In genomic region chr7:112680498-112681251, GRCm38 (mm10) we compare ENCODE assay signal across 9 mouse cellular contexts. TPM values are rescaled to one million over a fixed set of nuclear protein-coding genes. Genes with fewer than 3 reads are reported as not detected.
DNase-seq lines count a peak whose midpoint lies in the region; ATAC-seq and TF ChIP-seq lines count a peak whose summit lies in the region.
"Had no signal": no experiment of that assay in that cellular context is flagged by ENCODE, and none has a peak within 500 bp of the region (broad histone marks: within the 10 kb centered on the region; RNA-seq: fewer than 3 reads in every experiment).

No protein-coding gene starts in this region.

- under 1% methylated on average over 22 of the region's 22 CpGs for WGBS in forebrain, embryonic 16.5 days
- 2% methylated on average over 22 of the region's 22 CpGs for WGBS in hindbrain, embryonic 15.5 days
- WGBS in midbrain, embryonic 13.5 days: under 1% methylated on average over 22 of the region's 22 CpGs

- H3K9ac ChIP-seq in forebrain, embryonic 16.5 days (replicated peaks; ENCODE audit: low read depth, low read length): peak overlapping the region; percentile 59
- peak overlapping the region; percentile 64 for H3K9ac ChIP-seq in hindbrain, embryonic 15.5 days
- peak overlapping the region; percentile 85 for H3K9ac ChIP-seq in midbrain, embryonic 13.5 days (replicated peaks)

- H3K36me3 ChIP-seq in forebrain, embryonic 16.5 days (ENCODE audit: control insufficient read depth, insufficient read depth): no peaks in the 10 kb centered on the region
- H3K36me3 ChIP-seq in hindbrain, embryonic 15.5 days: no peaks in the 10 kb centered on the region
- no peaks in the 10 kb centered on the region for H3K36me3 ChIP-seq in midbrain, embryonic 13.5 days

- peak overlapping the region; percentile 91 for H3K4me3 ChIP-seq in forebrain, embryonic 16.5 days (replicated peaks; ENCODE audit: low read length)
- H3K4me3 ChIP-seq in hindbrain, embryonic 15.5 days: peak overlapping the region; percentile 70
- H3K4me3 ChIP-seq in midbrain, embryonic 13.5 days (replicated peaks): peak overlapping the region; percentile 85

- DNase-seq in Patski (ENCODE audit: low read depth, low spot score): peak; percentile 33
- peak; percentile 31 for DNase-seq in cerebellum, adult 11-12 months
- DNase-seq in left cerebral cortex, postnatal 4 days: peak; percentile 68
- DNase-seq in testis, postnatal 14 days (ENCODE audit: low spot score): peak; percentile 44
- DNase-seq in spleen, adult 18-20 months: no peak

- CTCF ChIA-PET in Patski (lab: Charles Lee): interaction anchor here (1.2 to 2.1 kb wide), 6 partner anchors 12 to 191 kb away, joined by 3 to 6 read pairs (median 4); no protein-coding TSS in a partner anchor

- no peak for ATAC-seq in Patski
- peak; percentile 32; the same call in 1 of the 2 replicates for ATAC-seq in forebrain, embryonic 16.5 days
- ATAC-seq in hindbrain, embryonic 15.5 days (ENCODE audit: low FRiP score, low read depth): peak; percentile 59; the same call in 1 of the 2 replicates
- no peak; the same call in 1 of the 2 replicates for ATAC-seq in midbrain, embryonic 13.5 days

- H3K27me3 ChIP-seq in Patski: no peaks in the 10 kb centered on the region
- no peaks in the 10 kb centered on the region for H3K27me3 ChIP-seq in forebrain, embryonic 16.5 days (replicated peaks; ENCODE audit: control insufficient read depth, insufficient read depth, low read length)
- no peaks in the 10 kb centered on the region for H3K27me3 ChIP-seq in hindbrain, embryonic 15.5 days
- peaks cover 13% of the 10 kb centered on the region; the same call in 1 of the 2 replicates for H3K27me3 ChIP-seq in midbrain, embryonic 13.5 days

- intact Hi-C loops in left cerebral cortex, postnatal 4 days (cut with DNase I): loop anchor here (10.0 kb wide), 2 partner anchors 184 to 276 kb away; no protein-coding TSS in a partner anchor

- in situ Hi-C loops in Patski (cut with MboI; ENCODE audit: low pct_unique_long_range_greater_than_20kb): loop anchor here (5.0 to 10.0 kb wide), 3 partner anchors 144 to 273 kb away; no protein-coding TSS in a partner anchor

- H3K4me2 ChIP-seq in forebrain, embryonic 16.5 days (ENCODE audit: low read length): peak overlapping the region; percentile 93
- peak overlapping the region; percentile 94 for H3K4me2 ChIP-seq in hindbrain, embryonic 15.5 days
- peak overlapping the region; percentile 81 for H3K4me2 ChIP-seq in midbrain, embryonic 13.5 days (replicated peaks)

- H3K27ac ChIP-seq in forebrain, embryonic 16.5 days (ENCODE audit: low read length): peak overlapping the region; percentile 13; the same call in 1 of the 2 replicates
- H3K27ac ChIP-seq in hindbrain, embryonic 15.5 days (replicated peaks): peak overlapping the region; percentile 87
- peak overlapping the region; percentile 70 for H3K27ac ChIP-seq in midbrain, embryonic 13.5 days

- H3K4me1 ChIP-seq in forebrain, embryonic 16.5 days (replicated peaks; ENCODE audit: control insufficient read depth, insufficient read depth, low read length): peaks cover 34% of the 10 kb centered on the region
- peaks cover 55% of the 10 kb centered on the region for H3K4me1 ChIP-seq in hindbrain, embryonic 15.5 days (replicated peaks)
- H3K4me1 ChIP-seq in midbrain, embryonic 13.5 days (replicated peaks): peaks cover 50% of the 10 kb centered on the region

- POLR2A ChIA-PET in Patski (lab: Charles Lee): interaction anchor here (0.6 to 2.7 kb wide), 6 partner anchors 16 to 187 kb away, joined by 3 to 9 read pairs (median 6); no protein-coding TSS in a partner anchor

- no peaks in the 10 kb centered on the region for H3K9me3 ChIP-seq in forebrain, embryonic 16.5 days (ENCODE audit: control insufficient read depth, low read length)
- H3K9me3 ChIP-seq in hindbrain, embryonic 15.5 days: no peaks in the 10 kb centered on the region
- H3K9me3 ChIP-seq in midbrain, embryonic 13.5 days: no peaks in the 10 kb centered on the region

- no peak for TF ChIP-seq CTCF in Patski (IDR thresholded peaks at IDR 0.05)

RNA-seq across cellular contexts. Expression of gene Tead1, which starts 1.6 kb away (rescaled TPM):
- polyA plus RNA-seq in Patski (2021): 56.4 TPM
- polyA plus RNA-seq in forebrain, embryonic 16.5 days (2015; fragmentation: Nextera tagmentation; extraction: Ambion mirVana): 10.3 and 17.6 TPM in 2 replicates
- polyA plus RNA-seq in hindbrain, embryonic 15.5 days (2015; fragmentation: Nextera tagmentation; extraction: Ambion mirVana): 15.3 and 15.7 TPM in 2 replicates
- 10 to 100 TPM; 19.8 to 23.1 TPM for total RNA-seq in left cerebral cortex, postnatal 4 days (2021)
- polyA plus RNA-seq in midbrain, embryonic 13.5 days (2015; fragmentation: Nextera tagmentation; extraction: Ambion mirVana): 16.9 and 18.9 TPM in 2 replicates
- total RNA-seq: common myeloid progenitor, adult 5-6 weeks had no signal

Comparison
In these comparisons a context has a peak if more than half of its experiments do, and no peak if none do; other contexts are left out.
1. ATAC-seq: peak in forebrain, embryonic 16.5 days (single experiment) and hindbrain, embryonic 15.5 days (single experiment); none in Patski (single experiment) and midbrain, embryonic 13.5 days (single experiment).
2. DNase-seq: peak in Patski (single experiment), cerebellum, adult 11-12 months (single experiment), left cerebral cortex, postnatal 4 days (single experiment) and testis, postnatal 14 days (single experiment); none in spleen, adult 18-20 months (0 of 2).
3. H3K27ac ChIP-seq: peak in every context shown above with its lines; median percentile 87 in hindbrain, embryonic 15.5 days; 70 in midbrain, embryonic 13.5 days; 13 in forebrain, embryonic 16.5 days.
4. Peak in every context shown above with its lines, with median percentiles within 50 percentile points of each other: H3K4me2 ChIP-seq, H3K4me3 ChIP-seq and H3K9ac ChIP-seq.